Mouse (Mus musculus): ENCODE data around the gene Tle3. TPM values are rescaled to one million over a fixed set of nuclear protein-coding genes. Genes with fewer than 3 reads are reported as not detected.

The Tle3 gene
- total RNA-seq, 1 experiment: 57.0 TPM

- no peak overlapping the region for H3K9ac ChIP-seq (ENCODE audit: insufficient read depth, low read depth, low read length, poor library complexity, severe bottlenecking)
- no peak for DNase-seq (ENCODE audit: low read depth, low spot score)
- peaks cover 27% of the 10 kb centered on the region for H3K36me3 ChIP-seq (ENCODE audit: control insufficient read depth, insufficient read depth, low read length, poor library complexity, severe bottlenecking)
- H3K9me3 ChIP-seq (ENCODE audit: control insufficient read depth, insufficient read depth, low read depth, low read length): no peaks in the 10 kb centered on the region
- in situ Hi-C loops (cut with MboI; ENCODE audit: low sequenced_read_pairs in 2 of 2, unreplicated experiment in 2 of 2): no loop called here
- peaks cover 4 to 29% of the 10 kb centered on the region in 2 experiments for H3K4me1 ChIP-seq (ENCODE audit: control insufficient read depth in 2 of 2, insufficient read depth in 2 of 2, low read length in 2 of 2, poor library complexity in 1 of 2)
- H3K4me3 ChIP-seq (ENCODE audit: insufficient read depth in 1 of 2, low read depth in 1 of 2, low read length in 2 of 2, poor library complexity in 1 of 2, severe bottlenecking in 1 of 2): no peak overlapping the region
- TF ChIP-seq HCFC1 (IDR thresholded peaks at IDR 0.05; ENCODE audit: borderline replicate concordance, insufficient read depth, low read length): no peak
- no peak for TF ChIP-seq ZNF384 (IDR thresholded peaks at IDR 0.05; ENCODE audit: low read depth, low read length)
- no peak for TF ChIP-seq CHD2 (IDR thresholded peaks at IDR 0.05; ENCODE audit: low read depth, low read length)
- TF ChIP-seq ZC3H11A (IDR thresholded peaks at IDR 0.05; ENCODE audit: borderline replicate concordance, low read depth, low read length): no peak
- TF ChIP-seq MAFK (IDR thresholded peaks at IDR 0.05; ENCODE audit: insufficient read depth, low read depth, low read length): no peak
- H3K27ac ChIP-seq (ENCODE audit: insufficient read depth, low read depth, low read length, poor library complexity, severe bottlenecking): no peak overlapping the region
Measured at GRCm38 (mm10) chr9:61375802-61376561, 3.8 kb downstream of the Tle3 start.

GRCm38 (mm10) chr9:61376650-61377049 lies 4.5 kb downstream of the Tle3 start:
- peaks cover 4 to 28% of the 10 kb centered on the region in 2 experiments for H3K4me1 ChIP-seq (ENCODE audit: control insufficient read depth in 2 of 2, insufficient read depth in 2 of 2, low read length in 2 of 2, poor library complexity in 1 of 2)
- no peak overlapping the region for H3K9ac ChIP-seq (ENCODE audit: insufficient read depth, low read depth, low read length, poor library complexity, severe bottlenecking)
- H3K36me3 ChIP-seq (ENCODE audit: control insufficient read depth, insufficient read depth, low read length, poor library complexity, severe bottlenecking): peaks cover 30% of the 10 kb centered on the region
- H3K4me3 ChIP-seq (ENCODE audit: insufficient read depth in 1 of 2, low read depth in 1 of 2, low read length in 2 of 2, poor library complexity in 1 of 2, severe bottlenecking in 1 of 2): no peak overlapping the region
- in situ Hi-C loops (cut with MboI; ENCODE audit: low sequenced_read_pairs in 2 of 2, unreplicated experiment in 2 of 2): no loop called here
- TF ChIP-seq ZC3H11A (IDR thresholded peaks at IDR 0.05; ENCODE audit: borderline replicate concordance, low read depth, low read length): no peak
- TF ChIP-seq MAFK (IDR thresholded peaks at IDR 0.05; ENCODE audit: insufficient read depth, low read depth, low read length): no peak
- no peak for TF ChIP-seq CHD2 (IDR thresholded peaks at IDR 0.05; ENCODE audit: low read depth, low read length)
- TF ChIP-seq ZNF384 (IDR thresholded peaks at IDR 0.05; ENCODE audit: low read depth, low read length): no peak
- TF ChIP-seq HCFC1 (IDR thresholded peaks at IDR 0.05; ENCODE audit: borderline replicate concordance, insufficient read depth, low read length): no peak
- no peaks in the 10 kb centered on the region for H3K9me3 ChIP-seq (ENCODE audit: control insufficient read depth, insufficient read depth, low read depth, low read length)
- no peak overlapping the region for H3K27ac ChIP-seq (ENCODE audit: insufficient read depth, low read depth, low read length, poor library complexity, severe bottlenecking)
- DNase-seq (ENCODE audit: low read depth, low spot score): no peak

- no peak overlapping the region for H3K9ac ChIP-seq (ENCODE audit: insufficient read depth, low read depth, low read length, poor library complexity, severe bottlenecking)
- no peak overlapping the region for H3K4me3 ChIP-seq (ENCODE audit: insufficient read depth in 1 of 2, low read depth in 1 of 2, low read length in 2 of 2, poor library complexity in 1 of 2, severe bottlenecking in 1 of 2)
Measured at GRCm38 (mm10) chr9:61377706-61378479, 5.7 kb downstream of the Tle3 start.

GRCm38 (mm10) chr9:61378516-61378915 lies 6.3 kb downstream of the Tle3 start:
- H3K36me3 ChIP-seq (ENCODE audit: control insufficient read depth, insufficient read depth, low read length, poor library complexity, severe bottlenecking): peaks cover 35% of the 10 kb centered on the region
- H3K4me3 ChIP-seq (ENCODE audit: insufficient read depth in 1 of 2, low read depth in 1 of 2, low read length in 2 of 2, poor library complexity in 1 of 2, severe bottlenecking in 1 of 2): no peak overlapping the region
- DNase-seq (ENCODE audit: low read depth, low spot score): no peak
- H3K27ac ChIP-seq (ENCODE audit: insufficient read depth, low read depth, low read length, poor library complexity, severe bottlenecking): no peak overlapping the region
- H3K4me1 ChIP-seq (ENCODE audit: control insufficient read depth in 2 of 2, insufficient read depth in 2 of 2, low read length in 2 of 2, poor library complexity in 1 of 2): peaks cover 4 to 39% of the 10 kb centered on the region in 2 experiments; a peak in 3 of 4 replicates
- TF ChIP-seq HCFC1 (IDR thresholded peaks at IDR 0.05; ENCODE audit: borderline replicate concordance, insufficient read depth, low read length) (no peak), ZC3H11A (IDR thresholded peaks at IDR 0.05; ENCODE audit: borderline replicate concordance, low read depth, low read length) (no peak), ZNF384 (IDR thresholded peaks at IDR 0.05; ENCODE audit: low read depth, low read length) (no peak), MAFK (IDR thresholded peaks at IDR 0.05; ENCODE audit: insufficient read depth, low read depth, low read length) (no peak), CHD2 (IDR thresholded peaks at IDR 0.05; ENCODE audit: low read depth, low read length) (no peak)
- in situ Hi-C loops (cut with MboI; ENCODE audit: low sequenced_read_pairs in 2 of 2, unreplicated experiment in 2 of 2): no loop called here
- H3K9ac ChIP-seq (ENCODE audit: insufficient read depth, low read depth, low read length, poor library complexity, severe bottlenecking): no peak overlapping the region
- no peaks in the 10 kb centered on the region for H3K9me3 ChIP-seq (ENCODE audit: control insufficient read depth, insufficient read depth, low read depth, low read length)

More at GRCm38 (mm10) chr9:61377706-61378479, 5.7 kb downstream of the Tle3 start:
- Histone ChIP-seq H3K9me3 (ENCODE audit: control insufficient read depth, insufficient read depth, low read depth, low read length) (no peaks in the 10 kb centered on the region), H3K4me1 (ENCODE audit: control insufficient read depth in 2 of 2, insufficient read depth in 2 of 2, low read length in 2 of 2, poor library complexity in 1 of 2) (peaks cover 4 to 34% of the 10 kb centered on the region in 2 experiments; a peak in 3 of 4 replicates), H3K27ac (ENCODE audit: insufficient read depth, low read depth, low read length, poor library complexity, severe bottlenecking) (no peak overlapping the region), H3K36me3 (ENCODE audit: control insufficient read depth, insufficient read depth, low read length, poor library complexity, severe bottlenecking) (peaks cover 35% of the 10 kb centered on the region)
- DNase-seq (ENCODE audit: low read depth, low spot score): no peak
- in situ Hi-C loops (cut with MboI; ENCODE audit: low sequenced_read_pairs in 2 of 2, unreplicated experiment in 2 of 2): no loop called here
- TF ChIP-seq ZNF384 (IDR thresholded peaks at IDR 0.05; ENCODE audit: low read depth, low read length) (no peak), MAFK (IDR thresholded peaks at IDR 0.05; ENCODE audit: insufficient read depth, low read depth, low read length) (no peak), CHD2 (IDR thresholded peaks at IDR 0.05; ENCODE audit: low read depth, low read length) (no peak), ZC3H11A (IDR thresholded peaks at IDR 0.05; ENCODE audit: borderline replicate concordance, low read depth, low read length) (no peak), HCFC1 (IDR thresholded peaks at IDR 0.05; ENCODE audit: borderline replicate concordance, insufficient read depth, low read length) (no peak)

Data from ES-E14 (cell line).